Mouse (Mus musculus) cortical plate, adult 2 months (tissue): ENCODE data around the gene 4931428L18Rik. TPM values are rescaled to one million over a fixed set of nuclear protein-coding genes. Genes with fewer than 3 reads are reported as not detected.

Experiments
- H3K27ac ChIP-seq: fragments of 200-500 bp; 2 replicates; pipeline ENCODE4 v1.5.1; 2012; ENCODE audit warnings: low read length, control low read depth, inconsistent platforms; ENCODE audit not compliant: insufficient read depth
- H3K4me1 ChIP-seq: fragments of 200-500 bp; 2 replicates; pipeline ENCODE4 v1.6.1; 2011; ENCODE audit warnings: low read length; ENCODE audit not compliant: control insufficient read depth, insufficient read depth
- H3K4me3 ChIP-seq: fragments of 200-500 bp; 2 replicates; pipeline ENCODE4 v1.5.1; 2011; ENCODE audit warnings: mild to moderate bottlenecking, low read length, control low read depth; ENCODE audit not compliant: insufficient read depth
- CTCF ChIP-seq: fragments of 200-500 bp; IDR thresholded peaks from 2 replicates; pipeline ENCODE4 v1.5.1; 2011; ENCODE audit warnings: mild to moderate bottlenecking, control low read depth, low read length; ENCODE audit not compliant: insufficient read depth; ENCODE audit errors: extremely low read depth
- POLR2A ChIP-seq: fragments of 200-500 bp; IDR thresholded peaks from 2 replicates; pipeline ENCODE4 v1.6.1; 2011; ENCODE audit warnings: mild to moderate bottlenecking, low read length, control low read depth; ENCODE audit not compliant: insufficient read depth; ENCODE audit errors: extremely low read depth
- polyA plus RNA-seq: library from polyadenylated mRNA; depleted of rRNA; stranded (reverse); fragments of >200 nt; gene quantifications from 2 replicates; pipeline ENCODE4 v1.2.3, GENCODE M21; 2012

The 4931428L18Rik gene
- polyA plus RNA-seq, 1 experiment: not detected

DNA sequence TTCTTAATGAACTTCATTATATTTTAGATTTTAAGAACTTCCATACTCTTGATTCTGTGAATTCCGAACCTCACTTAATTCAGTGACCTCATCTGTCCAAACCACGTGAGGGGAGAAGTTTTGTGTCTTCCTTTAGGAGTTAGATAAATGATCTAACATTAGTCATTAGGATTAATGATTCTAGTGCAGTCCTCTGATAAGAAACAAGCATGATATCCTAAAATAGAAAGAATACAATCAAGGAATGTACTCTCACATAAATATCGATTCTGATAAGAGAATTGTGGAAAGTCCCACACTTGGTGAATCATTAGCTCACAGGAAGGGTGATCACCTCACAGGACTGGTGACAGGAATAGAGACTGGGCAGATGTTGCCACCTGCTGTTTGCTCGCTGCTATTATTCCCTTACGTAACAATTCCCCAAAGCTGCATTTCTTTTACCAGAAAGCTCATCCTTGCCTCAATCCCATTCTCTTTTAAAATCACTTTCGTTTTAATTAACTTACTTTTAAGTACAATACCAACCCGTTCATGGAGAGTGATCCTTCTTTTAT lies 68.6 kb downstream of the 4931428L18Rik start:
- H3K27ac ChIP-seq: no peak overlapping the region
- no peak overlapping the region for H3K4me3 ChIP-seq
- no peaks in the 10 kb centered on the region for H3K4me1 ChIP-seq
- no peak for TF ChIP-seq POLR2A
- TF ChIP-seq CTCF: peak; percentile 90

DNA sequence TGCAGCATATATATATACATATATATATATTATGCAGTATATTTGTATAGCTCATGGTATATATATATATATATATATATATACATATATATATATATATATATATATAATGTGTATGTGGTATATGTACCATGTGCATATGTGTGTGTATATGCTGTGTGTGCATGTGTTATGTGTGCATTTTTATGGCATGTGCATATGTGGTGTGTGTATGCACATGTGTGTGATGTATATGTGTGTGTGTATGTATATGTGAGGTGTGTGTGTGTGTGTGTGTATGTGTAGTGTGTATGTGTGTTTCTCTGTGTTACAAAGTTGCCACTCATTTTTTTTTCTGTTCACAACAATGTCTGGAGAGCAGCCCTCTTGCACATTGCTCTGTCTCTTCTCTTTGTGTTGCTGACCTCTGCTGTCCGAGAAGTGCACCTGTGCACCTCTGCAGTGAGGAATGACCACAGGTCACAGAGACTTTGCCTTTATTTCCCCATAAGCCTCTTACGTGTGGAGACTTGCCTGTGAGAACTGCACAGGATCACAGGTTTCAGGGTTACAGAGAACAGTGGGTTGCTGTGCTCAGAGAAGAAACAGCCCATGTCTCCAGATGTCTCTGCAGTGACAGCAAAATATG lies 69.6 kb downstream of the 4931428L18Rik start:
- no peaks in the 10 kb centered on the region for H3K4me1 ChIP-seq
- H3K4me3 ChIP-seq: no peak overlapping the region
- H3K27ac ChIP-seq: no peak overlapping the region
- TF ChIP-seq POLR2A (no peak), CTCF (no peak)

DNA sequence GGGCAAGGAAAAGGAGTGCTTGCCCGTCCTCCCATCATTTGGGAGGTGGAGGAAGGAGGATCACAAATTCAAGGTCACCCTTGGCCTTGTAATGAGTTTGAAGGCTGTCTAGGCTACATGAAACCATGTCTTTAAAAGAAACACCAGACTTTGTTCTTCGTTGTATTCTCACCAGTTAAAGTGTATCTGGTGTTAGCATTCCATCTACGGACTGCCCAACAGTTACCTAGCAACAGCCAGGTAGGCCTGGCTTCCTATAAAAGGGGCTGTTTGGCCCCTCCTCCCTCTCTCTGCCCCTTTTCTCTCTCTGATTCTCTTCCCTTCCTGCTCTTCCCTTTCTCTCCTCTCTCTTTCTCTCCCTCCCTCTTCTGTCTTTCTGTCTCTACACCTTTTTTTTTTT lies 71.9 kb downstream of the 4931428L18Rik start:
- no peak overlapping the region for H3K4me3 ChIP-seq
- H3K27ac ChIP-seq: no peak overlapping the region
- H3K4me1 ChIP-seq: no peaks in the 10 kb centered on the region
- TF ChIP-seq POLR2A (no peak), CTCF (no peak)

DNA sequence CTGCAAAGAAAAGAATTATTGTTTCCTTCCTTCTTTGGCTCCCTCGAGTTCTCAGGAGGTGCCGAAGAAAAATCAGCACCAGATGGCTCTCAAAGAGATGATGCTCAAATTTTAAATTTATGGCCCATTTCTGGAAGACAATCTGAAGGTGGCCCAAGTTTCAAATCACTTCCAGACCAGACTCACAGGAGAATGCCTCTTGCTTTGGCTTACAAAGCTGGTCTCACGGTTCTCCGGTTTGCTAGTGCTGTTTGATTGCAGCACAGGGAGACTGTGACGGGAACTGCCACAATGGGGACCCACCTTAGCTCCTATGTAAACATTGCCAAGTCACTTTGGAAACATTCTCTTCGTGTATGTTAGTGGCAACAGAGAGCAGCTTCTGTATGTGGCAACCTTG lies 72.8 kb downstream of the 4931428L18Rik start:
- no peak overlapping the region for H3K4me3 ChIP-seq
- TF ChIP-seq POLR2A (no peak), CTCF (no peak)
- no peak overlapping the region for H3K27ac ChIP-seq
- no peaks in the 10 kb centered on the region for H3K4me1 ChIP-seq

DNA sequence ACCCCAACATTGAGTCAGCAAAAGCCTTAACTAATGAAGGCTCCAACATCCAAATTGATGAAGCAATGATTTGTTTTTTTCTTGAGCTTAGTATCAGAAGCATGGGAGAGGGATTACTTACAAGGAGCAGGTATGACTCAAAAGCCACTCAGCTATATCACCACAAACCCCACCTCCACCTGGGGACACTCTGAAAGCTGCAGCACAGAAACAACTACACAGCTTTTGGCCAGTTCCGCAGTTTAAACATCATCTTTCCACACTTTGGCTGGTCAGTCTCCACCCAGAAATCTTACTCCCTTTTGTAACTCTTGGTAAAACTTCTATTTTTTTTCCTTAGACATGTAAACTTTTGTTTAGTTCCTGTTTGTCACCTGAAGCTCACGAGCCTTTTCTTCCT lies 78.9 kb downstream of the 4931428L18Rik start:
- Histone ChIP-seq H3K4me3 (no peak overlapping the region), H3K27ac (no peak overlapping the region), H3K4me1 (no peaks in the 10 kb centered on the region)
- TF ChIP-seq POLR2A: no peak
- TF ChIP-seq CTCF: no peak

DNA sequence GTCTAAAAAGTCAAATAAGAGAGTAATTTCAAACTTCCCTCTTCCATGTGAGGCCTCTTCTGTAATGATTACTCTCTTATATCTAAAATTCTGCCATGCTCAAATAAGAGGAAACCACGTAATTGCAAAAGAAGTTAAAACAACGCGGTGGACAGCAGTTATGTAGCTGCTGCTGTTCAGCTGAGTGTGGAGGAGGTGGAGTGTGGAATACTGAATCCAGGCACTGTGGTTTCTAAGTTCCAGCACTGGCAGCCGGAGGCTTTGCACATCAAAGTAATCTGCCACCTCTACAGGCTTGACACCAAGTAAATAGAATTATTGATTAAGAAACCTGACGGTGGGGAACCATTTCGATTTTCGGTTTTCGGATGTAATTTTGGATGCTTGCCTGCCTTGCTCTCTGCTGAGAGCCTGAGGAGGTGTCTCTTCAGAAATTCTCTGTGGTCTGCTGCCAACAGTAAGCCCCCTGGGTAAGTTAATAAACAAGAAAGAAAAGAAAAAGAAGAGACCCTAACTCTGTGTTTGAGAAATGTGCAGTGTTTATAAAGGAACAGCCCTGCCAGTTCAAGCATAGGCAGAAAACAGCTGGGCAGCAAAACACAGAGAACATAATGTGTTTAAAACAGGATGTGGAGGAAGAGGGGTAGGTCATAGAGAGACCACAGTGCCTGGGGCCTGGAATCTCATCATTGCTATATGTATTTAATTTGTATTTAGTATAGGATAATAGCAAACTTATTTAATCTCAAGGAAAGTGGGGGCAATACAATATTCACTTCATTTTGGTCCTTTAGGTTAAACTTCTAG lies 80.0 kb downstream of the 4931428L18Rik start:
- TF ChIP-seq CTCF (no peak), POLR2A (no peak)
- Histone ChIP-seq H3K4me1 (no peaks in the 10 kb centered on the region), H3K4me3 (no peak overlapping the region), H3K27ac (no peak overlapping the region)

DNA sequence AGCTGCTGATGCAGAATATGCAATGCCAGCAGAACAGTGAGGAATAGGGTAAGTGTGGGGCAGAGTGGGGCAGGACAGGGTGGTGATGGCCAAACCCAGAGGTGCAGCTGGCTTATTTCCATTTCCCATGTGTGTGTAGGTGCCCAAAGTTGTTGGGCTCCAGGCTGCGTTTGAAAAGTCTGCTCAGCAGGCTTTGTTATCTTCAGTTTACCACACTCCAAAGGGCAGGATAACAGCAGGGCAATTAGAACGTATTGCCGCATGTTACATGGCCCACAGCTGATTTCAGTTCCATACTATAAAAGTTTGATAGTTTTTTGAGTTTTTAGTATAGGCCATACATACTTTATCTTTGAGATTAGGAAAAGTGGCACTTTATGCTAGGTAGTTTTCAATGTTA lies 84.1 kb downstream of the 4931428L18Rik start:
- TF ChIP-seq CTCF (no peak), POLR2A (no peak)

DNA sequence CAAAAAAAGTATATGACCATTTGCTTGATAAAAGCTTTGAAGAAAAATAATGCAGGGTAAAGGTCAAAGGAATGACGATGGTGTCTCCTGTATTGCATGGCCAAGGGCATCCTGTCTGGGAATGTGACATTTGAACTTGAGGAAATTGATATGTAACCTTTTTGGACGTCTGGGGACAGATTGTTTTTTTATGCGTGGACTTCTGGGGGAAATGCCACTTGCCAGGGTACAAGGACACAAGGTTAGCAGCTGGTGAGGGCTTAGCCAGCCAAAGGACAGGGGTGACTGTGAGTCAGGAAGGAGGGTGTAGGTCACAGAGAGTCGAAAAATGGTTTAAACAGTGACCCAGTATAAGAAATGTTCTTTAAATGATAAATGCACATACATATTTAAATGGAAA lies 109.0 kb downstream of the 4931428L18Rik start:
- H3K27ac ChIP-seq: no peak overlapping the region

More for the DNA sequence above, 84.1 kb downstream of the 4931428L18Rik start:
- H3K4me3 ChIP-seq: no peak overlapping the region
- no peak overlapping the region for H3K27ac ChIP-seq
- no peaks in the 10 kb centered on the region for H3K4me1 ChIP-seq

DNA sequence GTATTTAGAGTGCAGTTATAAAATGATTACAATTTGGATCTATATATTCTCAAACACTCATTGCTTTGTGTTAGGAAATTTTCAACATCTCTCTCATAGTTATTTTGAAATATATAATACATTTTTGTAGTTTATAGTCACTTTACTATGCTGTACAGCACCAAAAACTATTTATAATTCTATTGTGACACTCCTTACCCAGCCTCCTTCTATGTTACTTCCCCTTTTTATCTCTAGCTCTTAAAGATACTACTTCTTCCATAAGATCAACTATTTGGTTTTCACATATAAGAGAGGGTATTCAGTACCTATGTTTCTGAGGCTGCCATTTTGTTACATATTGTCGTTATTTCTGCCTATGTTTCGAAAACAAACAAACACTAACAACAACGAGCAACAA lies 114.5 kb downstream of the 4931428L18Rik start:
- TF ChIP-seq CTCF (no peak), POLR2A (no peak)
- H3K4me3 ChIP-seq: no peak overlapping the region
- H3K4me1 ChIP-seq: no peaks in the 10 kb centered on the region
- H3K27ac ChIP-seq: no peak overlapping the region

More for the DNA sequence above, 109.0 kb downstream of the 4931428L18Rik start:
- no peaks in the 10 kb centered on the region for H3K4me1 ChIP-seq
- H3K4me3 ChIP-seq: no peak overlapping the region
- TF ChIP-seq CTCF: no peak
